In the genomic region with DNA sequence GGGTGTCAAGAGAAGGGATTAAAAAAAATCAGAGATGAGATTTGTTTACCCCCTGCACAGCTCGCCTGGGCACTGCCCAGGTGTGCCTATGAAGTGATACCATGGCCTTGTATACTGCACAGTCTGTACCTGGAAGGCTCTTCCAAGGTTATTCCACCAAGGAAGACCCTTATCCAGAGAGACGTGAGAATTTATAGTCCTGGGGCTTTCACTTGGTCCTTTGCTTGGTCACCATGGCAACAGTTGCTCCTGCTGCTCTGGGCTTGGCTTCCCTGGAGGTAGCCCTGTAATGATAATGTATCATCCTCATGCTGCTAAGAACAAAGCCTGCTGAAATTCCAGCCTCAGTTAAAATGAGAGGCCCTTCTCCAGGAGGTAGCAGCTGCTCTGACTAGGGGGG, we compare ENCODE assay signal across 19 mouse cellular contexts.
A peak's percentile ranks its signal among the peaks of the same experiment; 100 is the strongest.
DNase-seq lines count a peak whose midpoint lies in the region; ATAC-seq lines count a peak whose summit lies in the region.
"Had no signal": no experiment of that assay in that cellular context is flagged by ENCODE, and none has a peak within 500 bp of the region (broad histone marks: within the 10 kb centered on the region; RNA-seq: fewer than 3 reads in every experiment).

No protein-coding gene starts in this region.

- ATAC-seq in forebrain, embryonic 12.5 days (ENCODE audit: low FRiP score) = peak; percentile 55; the same call in 1 of the 2 replicates
- peak; percentile 56; the same call in 1 of the 2 replicates for ATAC-seq in midbrain, embryonic 12.5 days (ENCODE audit: low FRiP score, low read depth)
- peak; percentile 66; the same call in 1 of the 2 replicates for ATAC-seq in neural tube, embryonic 14.5 days (ENCODE audit: low read depth)
- ATAC-seq in activated CD4-positive, CD25-positive, alpha-beta regulatory T cell, adult 4 months = no peak

- H3K9me3 ChIP-seq in forebrain, embryonic 12.5 days = 0 out of 2 replicates have a peak, but pooled peaks cover 2% of the 10 kb centered on the region
- H3K9me3 ChIP-seq in forebrain, embryonic 10.5 days = peaks cover 2% of the 10 kb centered on the region; the same call in 1 of the 2 replicates
- H3K9me3 ChIP-seq in midbrain, embryonic 12.5 days = 0 out of 2 replicates have a peak, but pooled peaks cover 2% of the 10 kb centered on the region
- no peaks in the 10 kb centered on the region for H3K9me3 ChIP-seq in neural tube, embryonic 14.5 days (ENCODE audit: control insufficient read depth, low read length)
- H3K9me3 ChIP-seq: embryonic facial prominence, embryonic 15.5 days; limb, embryonic 15.5 days had no signal

- H3K4me3 ChIP-seq in forebrain, embryonic 12.5 days (replicated peaks) = no peak overlapping the region
- no peak overlapping the region for H3K4me3 ChIP-seq in forebrain, embryonic 10.5 days
- H3K4me3 ChIP-seq in midbrain, embryonic 12.5 days = no peak overlapping the region
- H3K4me3 ChIP-seq in neural tube, embryonic 14.5 days (ENCODE audit: low read depth, low read length) = no peak overlapping the region
- H3K4me3 ChIP-seq: embryonic facial prominence, embryonic 15.5 days; limb, embryonic 15.5 days had no signal

- WGBS in forebrain, embryonic 12.5 days = 28% methylated on average over 2 of the region's 2 CpGs
- WGBS in forebrain, embryonic 10.5 days = 31% methylated on average over 2 of the region's 2 CpGs
- WGBS in midbrain, embryonic 12.5 days = 32% methylated on average over 2 of the region's 2 CpGs
- WGBS in neural tube, embryonic 14.5 days = 24% methylated on average over 2 of the region's 2 CpGs

- H3K27me3 ChIP-seq in forebrain, embryonic 12.5 days = no peaks in the 10 kb centered on the region
- no peaks in the 10 kb centered on the region for H3K27me3 ChIP-seq in forebrain, embryonic 10.5 days (ENCODE audit: poor library complexity, severe bottlenecking)
- no peaks in the 10 kb centered on the region for H3K27me3 ChIP-seq in midbrain, embryonic 12.5 days
- H3K27me3 ChIP-seq in neural tube, embryonic 14.5 days (ENCODE audit: control insufficient read depth, insufficient read depth, low read length) = no peaks in the 10 kb centered on the region
- H3K27me3 ChIP-seq: CH12.LX; embryonic facial prominence, embryonic 15.5 days; limb, embryonic 15.5 days had no signal

- no peak overlapping the region for H3K9ac ChIP-seq in forebrain, embryonic 12.5 days
- H3K9ac ChIP-seq in midbrain, embryonic 12.5 days (replicated peaks) = no peak overlapping the region
- H3K9ac ChIP-seq in neural tube, embryonic 14.5 days (replicated peaks; ENCODE audit: low read depth, low read length) = no peak overlapping the region
- H3K9ac ChIP-seq: embryonic facial prominence, embryonic 15.5 days; limb, embryonic 15.5 days had no signal

- H3K27ac ChIP-seq in forebrain, embryonic 12.5 days = no peak overlapping the region
- no peak overlapping the region for H3K27ac ChIP-seq in forebrain, embryonic 10.5 days
- no peak overlapping the region for H3K27ac ChIP-seq in midbrain, embryonic 12.5 days (replicated peaks)
- H3K27ac ChIP-seq in neural tube, embryonic 14.5 days (ENCODE audit: low read depth, low read length) = peak overlapping the region; percentile 62
- H3K27ac ChIP-seq: embryonic facial prominence, embryonic 15.5 days; limb, embryonic 15.5 days had no signal

- H3K4me2 ChIP-seq in forebrain, embryonic 12.5 days = no peak overlapping the region
- H3K4me2 ChIP-seq in midbrain, embryonic 12.5 days (replicated peaks) = no peak overlapping the region
- H3K4me2 ChIP-seq in neural tube, embryonic 14.5 days (ENCODE audit: low read depth, low read length) = no peak overlapping the region
- H3K4me2 ChIP-seq: embryonic facial prominence, embryonic 15.5 days; heart, embryonic 11.5 days; limb, embryonic 15.5 days had no signal

- DNase-seq in forebrain, embryonic 10.5 days (ENCODE audit: extremely low spot score, low spot score) = no peak
- DNase-seq in embryo, embryonic 9.5 days (ENCODE audit: extremely low spot score) = peak; percentile 11
- no peak for DNase-seq in ovary, postnatal 10 days (ENCODE audit: low spot score)
- DNase-seq in yolk sac, embryonic 10.5 days (ENCODE audit: low spot score) = no peak
- DNase-seq: adrenal gland, adult 8-10 months; cerebellum, postnatal 36 days; gastrocnemius, postnatal 25 days; heart, postnatal 4 days; kidney, adult 9 months; lung, adult 2 months; right cerebral cortex, postnatal 14 days had no signal

- no peaks in the 10 kb centered on the region for H3K36me3 ChIP-seq in forebrain, embryonic 12.5 days (replicated peaks)
- no peaks in the 10 kb centered on the region for H3K36me3 ChIP-seq in forebrain, embryonic 10.5 days (replicated peaks)
- H3K36me3 ChIP-seq in midbrain, embryonic 12.5 days = no peaks in the 10 kb centered on the region
- H3K36me3 ChIP-seq in neural tube, embryonic 14.5 days (ENCODE audit: control insufficient read depth, insufficient read depth, low read length) = no peaks in the 10 kb centered on the region
- H3K36me3 ChIP-seq: embryonic facial prominence, embryonic 15.5 days; limb, embryonic 15.5 days had no signal

- H3K4me1 ChIP-seq in forebrain, embryonic 12.5 days = peaks cover 9% of the 10 kb centered on the region
- H3K4me1 ChIP-seq in forebrain, embryonic 10.5 days = peaks cover 7% of the 10 kb centered on the region
- H3K4me1 ChIP-seq in midbrain, embryonic 12.5 days = peaks cover 15% of the 10 kb centered on the region; the same call in 1 of the 2 replicates
- 0 out of 2 replicates have a peak, but pooled peaks cover 8% of the 10 kb centered on the region for H3K4me1 ChIP-seq in neural tube, embryonic 14.5 days (ENCODE audit: control insufficient read depth, insufficient read depth, low read length)
- H3K4me1 ChIP-seq: embryonic facial prominence, embryonic 15.5 days; limb, embryonic 15.5 days had no signal
